Mouse (Mus musculus) lung, postnatal 0 days (tissue): ENCODE measurements at regions not wholly inside any gene's neighbourhood (a gene's known extent, or its start where the extent isn't known, plus 50 kb on each side); places are given as distances from the start of the nearest gene placed in this dataset.

Source experiments
- ATAC-seq: fragments of 200-750 bp; cut with Nextera tagmentation; 2 replicates; pipeline ENCODE4 v1.8.0; 2017; ENCODE audit warnings: moderate library complexity
- DNase-seq: peaks from one replicate; pipeline ENCODE4 v3.0.0-alpha.2; 2016; ENCODE audit warnings: low spot score
- H3K27ac ChIP-seq: fragments of 300-500 bp; sonication (generic); 2 replicates; pipeline ENCODE4 v1.5.1; 2014; ENCODE audit warnings: antibody characterized with exemption, mild to moderate bottlenecking, low read length, mixed read lengths
- H3K27me3 ChIP-seq: fragments of 300-500 bp; sonication (generic); replicated peaks from 2 replicates; pipeline ENCODE4 v1.6.1; 2014; ENCODE audit warnings: low read length, mixed read lengths; ENCODE audit not compliant: insufficient read depth
- H3K36me3 ChIP-seq: fragments of 300-500 bp; sonication (generic); 2 replicates; pipeline ENCODE4 v1.6.1; 2014; ENCODE audit warnings: low read length, mixed read lengths; ENCODE audit not compliant: insufficient read depth
- H3K4me1 ChIP-seq: fragments of 300-500 bp; sonication (generic); 2 replicates; pipeline ENCODE4 v1.6.1; 2014; ENCODE audit warnings: antibody characterized with exemption, low read depth, low read length, mixed read lengths; ENCODE audit not compliant: insufficient read depth
- H3K4me2 ChIP-seq: fragments of 300-500 bp; sonication (generic); replicated peaks from 2 replicates; pipeline ENCODE4 v1.6.1; 2014; ENCODE audit warnings: low read depth, mild to moderate bottlenecking, low read length, moderate library complexity, mixed read lengths
- H3K4me3 ChIP-seq: fragments of 300-500 bp; sonication (generic); 2 replicates; pipeline ENCODE4 v1.5.1; 2014; ENCODE audit warnings: low read depth, low read length
- H3K9ac ChIP-seq: fragments of 300-500 bp; sonication (generic); replicated peaks from 2 replicates; pipeline ENCODE4 v1.6.1; 2014; ENCODE audit warnings: low read depth, mild to moderate bottlenecking
- H3K9me3 ChIP-seq: fragments of 300-500 bp; sonication (generic); 2 replicates; pipeline ENCODE4 v1.6.1; 2016; ENCODE audit warnings: low read length, mixed read lengths
- CTCF ChIP-seq: IDR thresholded peaks from 2 replicates; pipeline ENCODE4 v1.5.1; 2016; ENCODE audit warnings: antibody characterized with exemption, mild to moderate bottlenecking
- EP300 ChIP-seq: IDR thresholded peaks from 2 replicates; pipeline ENCODE4 v1.6.1; 2016; ENCODE audit warnings: antibody characterized with exemption, mild to moderate bottlenecking, control low read depth
- WGBS: fragments of 180-500 bp; shearing (Covaris S2); extraction: QIAGEN DNeasy Blood & Tissue Kit; methylation state at CpG from one replicate; pipeline ENCODE4 v1.1.7; 2014; 5-methylcytosine and 5-hydroxymethylcytosine counted together

DNA sequence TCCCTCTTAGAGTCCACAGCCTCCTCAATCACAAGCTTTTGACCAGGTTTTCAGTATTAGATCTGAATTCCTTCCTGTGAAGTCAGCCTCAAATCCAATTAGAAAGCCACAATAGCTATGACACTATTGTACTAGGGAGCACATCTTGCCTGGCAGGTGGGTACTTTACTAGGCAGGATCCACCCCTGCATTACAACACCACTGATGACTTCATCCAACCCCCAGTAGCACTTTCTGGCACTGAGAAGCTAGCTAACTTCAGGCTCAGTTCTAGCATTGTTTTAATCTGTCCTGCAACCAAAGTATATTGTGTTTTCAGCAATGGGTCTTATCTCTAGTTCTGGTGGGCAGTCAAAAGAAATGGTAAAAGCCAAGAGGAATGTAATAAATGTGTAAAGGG, 64.2 kb upstream of the Cd93 start:
- Histone ChIP-seq H3K27me3 (no peaks in the 10 kb centered on the region), H3K27ac (peak overlapping the region; percentile 6; the same call in 1 of the 2 replicates), H3K4me3 (no peak overlapping the region), H3K9me3 (no peaks in the 10 kb centered on the region), H3K36me3 (no peaks in the 10 kb centered on the region), H3K4me2 (no peak overlapping the region), H3K9ac (no peak overlapping the region), H3K4me1 (peaks cover 6% of the 10 kb centered on the region)
- peak; percentile 22; the same call in 1 of the 2 replicates for ATAC-seq
- 0 out of 2 replicates have a peak, but pooled peaks have one; percentile 12 for TF ChIP-seq EP300
- TF ChIP-seq CTCF, result no peak
- peak; percentile 54 for DNase-seq

- Histone ChIP-seq H3K36me3 (no peaks in the 10 kb centered on the region), H3K4me1 (peaks cover 8% of the 10 kb centered on the region), H3K4me3 (no peak overlapping the region), H3K4me2 (no peak overlapping the region), H3K9me3 (no peaks in the 10 kb centered on the region), H3K27ac (peak overlapping the region; percentile 6; the same call in 1 of the 2 replicates), H3K9ac (no peak overlapping the region), H3K27me3 (no peaks in the 10 kb centered on the region)
- TF ChIP-seq EP300 (no peak), CTCF (no peak)
- WGBS, result 55% methylated on average over 3 of the region's 3 CpGs
- ATAC-seq (no peak), DNase-seq (peak; percentile 32)
These were observed 63.6 kb upstream of the Cd93 start for GRCm38 (mm10) chr2:148506966-148507365.

DNA sequence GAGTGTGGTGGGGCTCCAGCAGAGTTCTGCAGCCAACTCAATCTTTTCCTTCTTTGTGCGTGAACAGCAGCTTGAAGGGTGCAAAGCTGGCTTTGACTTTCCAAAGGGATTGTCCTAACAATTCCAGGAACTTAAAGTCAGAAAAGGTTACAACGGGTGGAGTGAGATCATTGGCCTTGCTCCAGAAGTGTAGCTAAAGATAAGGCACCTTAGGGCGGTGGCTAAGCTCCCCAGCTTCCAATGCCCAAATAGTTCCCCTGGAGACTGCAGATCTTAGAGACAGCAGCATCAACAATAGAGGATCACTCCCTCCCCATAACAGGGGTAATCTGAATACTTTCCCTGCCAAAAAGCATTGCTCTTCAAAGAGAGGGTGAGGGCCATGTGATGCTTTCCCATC, 62.3 kb upstream of the Cd93 start:
- DNase-seq, result peak; percentile 71
- Histone ChIP-seq H3K4me1 (peaks cover 8% of the 10 kb centered on the region), H3K4me2 (no peak overlapping the region), H3K9me3 (no peaks in the 10 kb centered on the region), H3K4me3 (no peak overlapping the region), H3K36me3 (no peaks in the 10 kb centered on the region), H3K9ac (no peak overlapping the region), H3K27ac (no peak overlapping the region), H3K27me3 (no peaks in the 10 kb centered on the region)
- peak; percentile 63 for ATAC-seq
- WGBS, result 20% methylated on average over 3 of the region's 3 CpGs
- TF ChIP-seq CTCF, result no peak
- peak; percentile 95 for TF ChIP-seq EP300

DNA sequence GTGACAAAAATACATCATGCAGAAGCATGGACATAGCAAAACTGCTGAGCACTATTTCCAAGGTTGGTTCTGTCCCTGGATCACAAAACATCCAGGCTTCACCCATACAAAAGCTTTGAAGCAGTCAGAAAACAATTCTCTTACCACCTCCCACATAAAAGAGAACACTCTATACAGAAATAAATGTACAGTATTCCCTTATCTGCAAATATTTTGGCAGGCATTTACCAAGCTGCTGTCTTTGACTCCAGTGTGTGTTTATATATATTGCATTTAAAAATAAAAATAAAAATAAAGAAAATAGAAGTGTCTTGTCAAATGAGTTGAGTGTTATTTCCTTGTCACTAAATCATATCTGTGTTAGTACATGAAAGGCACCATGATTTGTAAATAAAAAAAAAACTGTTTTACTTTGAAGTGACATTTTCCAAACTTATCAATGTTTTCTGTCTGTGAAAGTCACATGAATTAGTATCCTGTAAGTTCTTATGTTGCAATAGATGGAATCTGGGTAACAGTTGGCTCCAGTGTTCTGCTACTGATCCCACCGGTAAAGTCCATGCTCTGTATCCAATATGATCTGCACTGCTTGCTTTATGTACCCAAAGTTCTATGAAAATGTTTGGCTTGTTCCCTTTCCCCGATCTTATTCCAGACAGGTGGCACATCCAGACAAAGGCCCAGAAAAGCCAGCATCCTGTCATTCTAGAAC, 59.9 kb upstream of the Cd93 start:
- WGBS, result 68% methylated on average over 2 of the region's 2 CpGs

DNA sequence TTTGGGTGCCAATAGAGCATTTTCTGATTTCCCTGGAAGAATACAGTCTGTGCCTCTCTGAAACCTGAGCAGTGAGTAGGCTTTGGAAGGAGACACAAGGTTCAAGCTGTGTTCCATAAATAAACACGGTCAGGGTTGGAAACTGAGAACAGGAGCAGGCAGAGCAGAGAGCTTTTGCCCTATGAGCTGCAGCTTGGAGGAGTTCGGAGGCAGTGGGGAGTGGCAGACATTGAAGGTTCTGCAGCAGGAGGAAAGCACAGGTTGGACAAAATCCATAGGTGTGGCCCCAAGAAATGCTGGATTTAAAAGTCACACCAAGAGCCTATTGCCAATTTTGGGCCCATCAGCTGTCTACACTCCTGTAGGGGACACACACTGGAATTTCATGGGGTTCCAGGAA, 59.0 kb upstream of the Cd93 start:
- WGBS, result 62% methylated on average over 2 of the region's 2 CpGs
- H3K4me2 ChIP-seq, result no peak overlapping the region
- no peaks in the 10 kb centered on the region for H3K9me3 ChIP-seq
- H3K9ac ChIP-seq, result no peak overlapping the region
- no peaks in the 10 kb centered on the region for H3K27me3 ChIP-seq
- no peak for ATAC-seq
- H3K4me1 ChIP-seq, result peaks cover 3% of the 10 kb centered on the region; the same call in 1 of the 2 replicates
- H3K4me3 ChIP-seq, result no peak overlapping the region
- H3K36me3 ChIP-seq, result no peaks in the 10 kb centered on the region
- DNase-seq, result no peak
- TF ChIP-seq EP300, result no peak
- no peak for TF ChIP-seq CTCF
- no peak overlapping the region for H3K27ac ChIP-seq

More for the DNA sequence above, 59.9 kb upstream of the Cd93 start:
- no peak for ATAC-seq
- no peak for DNase-seq
- no peak overlapping the region for H3K4me3 ChIP-seq
- no peak overlapping the region for H3K9ac ChIP-seq
- peaks cover 3% of the 10 kb centered on the region; the same call in 1 of the 2 replicates for H3K4me1 ChIP-seq
- H3K36me3 ChIP-seq, result no peaks in the 10 kb centered on the region
- no peak overlapping the region for H3K27ac ChIP-seq
- H3K9me3 ChIP-seq, result no peaks in the 10 kb centered on the region
- H3K4me2 ChIP-seq, result no peak overlapping the region
- no peaks in the 10 kb centered on the region for H3K27me3 ChIP-seq
- no peak for TF ChIP-seq CTCF
- no peak for TF ChIP-seq EP300

GRCm38 (mm10) chr2:148500235-148500936, 57.0 kb upstream of the Cd93 start:
- H3K4me3 ChIP-seq, result no peak overlapping the region
- TF ChIP-seq CTCF, result no peak
- TF ChIP-seq EP300, result no peak
- no peak overlapping the region for H3K27ac ChIP-seq
- no peaks in the 10 kb centered on the region for H3K36me3 ChIP-seq
- H3K9me3 ChIP-seq, result no peaks in the 10 kb centered on the region
- ATAC-seq (no peak), DNase-seq (no peak)
- 84% methylated on average over 6 of the region's 6 CpGs for WGBS
- peaks cover 3% of the 10 kb centered on the region; the same call in 1 of the 2 replicates for H3K4me1 ChIP-seq
- no peak overlapping the region for H3K4me2 ChIP-seq
- H3K27me3 ChIP-seq, result no peaks in the 10 kb centered on the region
- H3K9ac ChIP-seq, result no peak overlapping the region
